ENCODE assay signal across 27 mouse cellular contexts in genomic region chr2:152588450-152588849, GRCm38 (mm10). TPM values are rescaled to one million over a fixed set of nuclear protein-coding genes. Genes with fewer than 3 reads are reported as not detected.
DNase-seq lines count a peak whose midpoint lies in the region; ATAC-seq and TF ChIP-seq lines count a peak whose summit lies in the region.
"Had no signal": no experiment of that assay in that cellular context is flagged by ENCODE, and none has a peak within 500 bp of the region (broad histone marks: within the 10 kb centered on the region; RNA-seq: fewer than 3 reads in every experiment).

No protein-coding gene starts in this region.

- no peak for TF ChIP-seq CTCF in kidney, adult 2 months (conservative IDR thresholded peaks at IDR 0.05; ENCODE audit: insufficient read depth, insufficient read length, low read depth, low read length)
- TF ChIP-seq CTCF in intestine, postnatal 0 days (IDR thresholded peaks at IDR 0.05; ENCODE audit: low read depth): no peak

- no peak for TF ChIP-seq POLR2A in kidney, adult 2 months (IDR thresholded peaks at IDR 0.05; ENCODE audit: low read depth, low read length)

- WGBS in kidney, embryonic 16.5 days: 28% methylated on average over 2 of the region's 2 CpGs
- 26% methylated on average over 2 of the region's 2 CpGs for WGBS in kidney, adult 2 months
- 28% methylated on average over 2 of the region's 2 CpGs for WGBS in intestine, embryonic 15.5 days
- 16% methylated on average over 2 of the region's 2 CpGs for WGBS in intestine, postnatal 0 days

- no peak for ATAC-seq in kidney, embryonic 16.5 days (ENCODE audit: low FRiP score, low TSS enrichment)
- ATAC-seq in intestine, embryonic 15.5 days: peak; percentile 74
- ATAC-seq in intestine, postnatal 0 days: peak; percentile 61
- ATAC-seq: forebrain, embryonic 14.5 days had no signal

- no peak overlapping the region for H3K4me2 ChIP-seq in kidney, embryonic 16.5 days (replicated peaks; ENCODE audit: low read depth, low read length)
- no peak overlapping the region for H3K4me2 ChIP-seq in intestine, embryonic 15.5 days (replicated peaks)
- H3K4me2 ChIP-seq in intestine, postnatal 0 days (replicated peaks; ENCODE audit: low read depth): no peak overlapping the region
- H3K4me2 ChIP-seq: embryonic facial prominence, embryonic 13.5 days; embryonic facial prominence, embryonic 15.5 days; forebrain, embryonic 12.5 days had no signal

- no peaks in the 10 kb centered on the region for H3K27me3 ChIP-seq in kidney, embryonic 16.5 days (ENCODE audit: insufficient read depth, low read length)
- no peaks in the 10 kb centered on the region for H3K27me3 ChIP-seq in kidney, adult 2 months (replicated peaks; ENCODE audit: control insufficient read depth, insufficient read depth, low read length)
- H3K27me3 ChIP-seq in intestine, embryonic 15.5 days (replicated peaks): no peaks in the 10 kb centered on the region
- H3K27me3 ChIP-seq in intestine, postnatal 0 days (replicated peaks; ENCODE audit: control insufficient read depth, insufficient read depth, low read length): no peaks in the 10 kb centered on the region
- H3K27me3 ChIP-seq: embryonic facial prominence, embryonic 13.5 days; embryonic facial prominence, embryonic 15.5 days; forebrain, embryonic 12.5 days had no signal

- no peaks in the 10 kb centered on the region for H3K9me3 ChIP-seq in kidney, embryonic 16.5 days (ENCODE audit: low read length)
- no peaks in the 10 kb centered on the region for H3K9me3 ChIP-seq in intestine, embryonic 15.5 days
- H3K9me3 ChIP-seq in intestine, postnatal 0 days (ENCODE audit: control insufficient read depth): no peaks in the 10 kb centered on the region
- H3K9me3 ChIP-seq: embryonic facial prominence, embryonic 13.5 days; embryonic facial prominence, embryonic 15.5 days; forebrain, embryonic 10.5 days; forebrain, embryonic 12.5 days had no signal

- H3K4me3 ChIP-seq in kidney, embryonic 16.5 days (ENCODE audit: low read length): no peak overlapping the region
- H3K4me3 ChIP-seq in kidney, adult 2 months (ENCODE audit: insufficient read depth, low read depth, low read length): no peak overlapping the region
- H3K4me3 ChIP-seq in intestine, embryonic 15.5 days (replicated peaks): no peak overlapping the region
- no peak overlapping the region for H3K4me3 ChIP-seq in intestine, postnatal 0 days (ENCODE audit: low read depth, low read length)
- H3K4me3 ChIP-seq: embryonic facial prominence, embryonic 13.5 days; embryonic facial prominence, embryonic 15.5 days; erythroblast, embryonic 14.5 days; forebrain, embryonic 10.5 days; forebrain, embryonic 12.5 days had no signal

- H3K9ac ChIP-seq in kidney, embryonic 16.5 days (replicated peaks; ENCODE audit: low read length): no peak overlapping the region
- H3K9ac ChIP-seq in intestine, embryonic 15.5 days: no peak overlapping the region
- no peak overlapping the region for H3K9ac ChIP-seq in intestine, postnatal 0 days (ENCODE audit: low read depth, low read length)
- H3K9ac ChIP-seq: embryonic facial prominence, embryonic 13.5 days; embryonic facial prominence, embryonic 15.5 days; forebrain, embryonic 12.5 days had no signal

- H3K27ac ChIP-seq in kidney, embryonic 16.5 days (ENCODE audit: low read length): 0 out of 2 replicates have a peak overlapping the region, but pooled peaks have one; percentile 11
- no peak overlapping the region for H3K27ac ChIP-seq in kidney, adult 2 months (ENCODE audit: insufficient read depth, low read depth, low read length)
- H3K27ac ChIP-seq in intestine, embryonic 15.5 days: no peak overlapping the region
- no peak overlapping the region for H3K27ac ChIP-seq in intestine, postnatal 0 days (ENCODE audit: low read depth, low read length)
- H3K27ac ChIP-seq: embryonic facial prominence, embryonic 13.5 days; embryonic facial prominence, embryonic 15.5 days; forebrain, embryonic 10.5 days; forebrain, embryonic 12.5 days had no signal

- peaks cover 5% of the 10 kb centered on the region; the same call in 1 of the 2 replicates for H3K4me1 ChIP-seq in kidney, embryonic 16.5 days (ENCODE audit: insufficient read depth, low read length)
- peaks cover 6% of the 10 kb centered on the region; the same call in 1 of the 2 replicates for H3K4me1 ChIP-seq in kidney, adult 2 months (ENCODE audit: control insufficient read depth, insufficient read depth, low read length)
- no peaks in the 10 kb centered on the region for H3K4me1 ChIP-seq in intestine, embryonic 15.5 days (replicated peaks)
- H3K4me1 ChIP-seq in intestine, postnatal 0 days (replicated peaks; ENCODE audit: control insufficient read depth, insufficient read depth, low read length): no peaks in the 10 kb centered on the region
- H3K4me1 ChIP-seq: embryonic facial prominence, embryonic 15.5 days had no signal

- H3K36me3 ChIP-seq in kidney, embryonic 16.5 days (ENCODE audit: insufficient read depth, low read length): no peaks in the 10 kb centered on the region
- H3K36me3 ChIP-seq in kidney, adult 2 months (ENCODE audit: control insufficient read depth, insufficient read depth, low read length): no peaks in the 10 kb centered on the region
- H3K36me3 ChIP-seq in intestine, embryonic 15.5 days: no peaks in the 10 kb centered on the region
- no peaks in the 10 kb centered on the region for H3K36me3 ChIP-seq in intestine, postnatal 0 days (ENCODE audit: control insufficient read depth, insufficient read depth)
- H3K36me3 ChIP-seq: embryonic facial prominence, embryonic 13.5 days; embryonic facial prominence, embryonic 15.5 days; forebrain, embryonic 10.5 days; forebrain, embryonic 12.5 days had no signal

- DNase-seq in kidney, adult 2 months: no peak
- DNase-seq in retina, postnatal 1 day: peak; percentile 6
- no peak for DNase-seq in retina, embryonic 14.5 days (ENCODE audit: low spot score)
- DNase-seq in spleen, adult 18-20 months: no peak
- no peak for DNase-seq in frontal cortex, postnatal 36 days (ENCODE audit: low spot score in 2 of 2)
- DNase-seq: adrenal gland, adult 2 months; adrenal gland, postnatal 10 days; adrenal gland, postnatal 25 days; cerebellum, adult 11 months; cerebellum, adult 18-20 months; cerebellum, adult 8-10 months; cerebellum, adult 9-11 months; cerebellum, postnatal 14 days; cerebellum, postnatal 36 days; embryo, embryonic 11 days had no signal

RNA-seq across cellular contexts. Expression of gene Defb19, which starts 8.3 kb away (rescaled TPM):
- polyA plus RNA-seq in kidney, embryonic 16.5 days (2015; fragmentation: Nextera tagmentation; extraction: Ambion mirVana): 10.1 and 14.1 TPM in 2 replicates
- 2.3 and 2.9 TPM in 2 replicates for polyA plus RNA-seq in kidney, adult 2 months (2012; rRNA removed)
- polyA plus RNA-seq in intestine, embryonic 15.5 days (2015; fragmentation: Nextera tagmentation; extraction: Ambion mirVana): not detected in 2 replicates
- polyA plus RNA-seq in intestine, postnatal 0 days (2015; fragmentation: Nextera tagmentation; extraction: Ambion mirVana): 0.35 and 0.77 TPM in 2 replicates
- polyA plus RNA-seq: adrenal gland, adult 2 months; brain, embryonic 14.5 days; C2C12; embryonic facial prominence, embryonic 11.5 days; embryonic facial prominence, embryonic 13.5 days; embryonic facial prominence, embryonic 15.5 days; erythroblast, embryonic 14.5 days; forebrain, embryonic 10.5 days; forebrain, embryonic 12.5 days; forebrain, embryonic 14.5 days had no signal

RNA-seq across cellular contexts. Expression of gene Defb45, which starts 10.7 kb away (rescaled TPM):
- polyA plus RNA-seq in kidney, embryonic 16.5 days (2015; fragmentation: Nextera tagmentation; extraction: Ambion mirVana): not detected in 2 replicates
- not detected in 2 replicates for polyA plus RNA-seq in kidney, adult 2 months (2012; rRNA removed)
- polyA plus RNA-seq in intestine, embryonic 15.5 days (2015; fragmentation: Nextera tagmentation; extraction: Ambion mirVana): not detected in 2 replicates
- not detected in 2 replicates for polyA plus RNA-seq in intestine, postnatal 0 days (2015; fragmentation: Nextera tagmentation; extraction: Ambion mirVana)
- polyA plus RNA-seq: adrenal gland, adult 2 months; brain, embryonic 14.5 days; C2C12; embryonic facial prominence, embryonic 11.5 days; embryonic facial prominence, embryonic 13.5 days; embryonic facial prominence, embryonic 15.5 days; erythroblast, embryonic 14.5 days; forebrain, embryonic 10.5 days; forebrain, embryonic 12.5 days; forebrain, embryonic 14.5 days had no signal

RNA-seq across cellular contexts. Expression of gene Defb36, which starts 15.7 kb away (rescaled TPM):
- 0.51 and 0.86 TPM in 2 replicates for polyA plus RNA-seq in kidney, embryonic 16.5 days (2015; fragmentation: Nextera tagmentation; extraction: Ambion mirVana)
- polyA plus RNA-seq in kidney, adult 2 months (2012; rRNA removed): 0.27 and 0.52 TPM in 2 replicates
- polyA plus RNA-seq in intestine, embryonic 15.5 days (2015; fragmentation: Nextera tagmentation; extraction: Ambion mirVana): not detected in 2 replicates
- polyA plus RNA-seq in intestine, postnatal 0 days (2015; fragmentation: Nextera tagmentation; extraction: Ambion mirVana): not detected in 2 replicates
- polyA plus RNA-seq: brain, embryonic 14.5 days; C2C12; embryonic facial prominence, embryonic 11.5 days; embryonic facial prominence, embryonic 13.5 days; embryonic facial prominence, embryonic 15.5 days; erythroblast, embryonic 14.5 days; forebrain, embryonic 10.5 days; forebrain, embryonic 12.5 days; forebrain, embryonic 14.5 days had no signal

RNA-seq across cellular contexts. Expression of gene Defb21, which starts 15.9 kb away (rescaled TPM):
- polyA plus RNA-seq in kidney, embryonic 16.5 days (2015; fragmentation: Nextera tagmentation; extraction: Ambion mirVana): not detected in 2 replicates
- not detected in 2 replicates for polyA plus RNA-seq in kidney, adult 2 months (2012; rRNA removed)
- polyA plus RNA-seq in intestine, embryonic 15.5 days (2015; fragmentation: Nextera tagmentation; extraction: Ambion mirVana): not detected in 2 replicates
- polyA plus RNA-seq in intestine, postnatal 0 days (2015; fragmentation: Nextera tagmentation; extraction: Ambion mirVana): not detected in 2 replicates
- polyA plus RNA-seq: adrenal gland, adult 2 months; brain, embryonic 14.5 days; C2C12; embryonic facial prominence, embryonic 11.5 days; embryonic facial prominence, embryonic 13.5 days; embryonic facial prominence, embryonic 15.5 days; erythroblast, embryonic 14.5 days; forebrain, embryonic 10.5 days; forebrain, embryonic 12.5 days; forebrain, embryonic 14.5 days had no signal

RNA-seq across cellular contexts. Expression of gene Gm17416, which starts 19.3 kb away (rescaled TPM):
- not detected in 2 replicates for polyA plus RNA-seq in kidney, embryonic 16.5 days (2015; fragmentation: Nextera tagmentation; extraction: Ambion mirVana)
- polyA plus RNA-seq in kidney, adult 2 months (2012; rRNA removed): not detected in 2 replicates
- polyA plus RNA-seq in intestine, embryonic 15.5 days (2015; fragmentation: Nextera tagmentation; extraction: Ambion mirVana): not detected in 2 replicates
- not detected in 2 replicates for polyA plus RNA-seq in intestine, postnatal 0 days (2015; fragmentation: Nextera tagmentation; extraction: Ambion mirVana)
- polyA plus RNA-seq: adrenal gland, adult 2 months; brain, embryonic 14.5 days; C2C12; embryonic facial prominence, embryonic 11.5 days; embryonic facial prominence, embryonic 13.5 days; embryonic facial prominence, embryonic 15.5 days; erythroblast, embryonic 14.5 days; forebrain, embryonic 10.5 days; forebrain, embryonic 12.5 days; forebrain, embryonic 14.5 days had no signal
